Mouse (Mus musculus) midbrain, embryonic 16.5 days (tissue): ENCODE results near the gene Slc25a13. TPM values are rescaled to one million over a fixed set of nuclear protein-coding genes. Genes with fewer than 3 reads are reported as not detected.

Experiments
- ATAC-seq: fragments of 200-750 bp; cut with Nextera tagmentation; 2 replicates; pipeline ENCODE4 v1.8.0; 2017; ENCODE audit warnings: moderate TSS enrichment
- H3K27ac ChIP-seq: fragments of 300-500 bp; sonication (generic); 2 replicates; pipeline ENCODE4 v1.5.1; 2014; ENCODE audit warnings: mild to moderate bottlenecking, low read length, mixed read lengths
- H3K27me3 ChIP-seq: fragments of 300-500 bp; sonication (generic); 2 replicates; pipeline ENCODE4 v1.6.1; 2014; ENCODE audit warnings: low read depth, low read length, mixed read lengths; ENCODE audit not compliant: control insufficient read depth, insufficient read depth
- H3K36me3 ChIP-seq: fragments of 300-500 bp; sonication (generic); 2 replicates; pipeline ENCODE4 v1.6.1; 2014; ENCODE audit warnings: mild to moderate bottlenecking, low read length, moderate library complexity, mixed read lengths; ENCODE audit not compliant: control insufficient read depth, insufficient read depth
- H3K4me1 ChIP-seq: fragments of 300-500 bp; sonication (generic); 2 replicates; pipeline ENCODE4 v1.6.1; 2014; ENCODE audit warnings: mild to moderate bottlenecking, low read length, mixed read lengths; ENCODE audit not compliant: control insufficient read depth, insufficient read depth
- H3K4me2 ChIP-seq: fragments of 300-500 bp; sonication (generic); 2 replicates; pipeline ENCODE4 v1.6.1; 2014; ENCODE audit warnings: mild to moderate bottlenecking, low read length, mixed read lengths
- H3K4me3 ChIP-seq: fragments of 300-500 bp; sonication (generic); 2 replicates; pipeline ENCODE4 v1.5.1; 2014; ENCODE audit warnings: low read depth, mild to moderate bottlenecking, low read length, moderate library complexity, mixed read lengths
- H3K9ac ChIP-seq: fragments of 300-500 bp; sonication (generic); 2 replicates; pipeline ENCODE4 v1.6.1; 2014; ENCODE audit warnings: low read depth, low read length, mixed read lengths
- H3K9me3 ChIP-seq: fragments of 300-500 bp; sonication (generic); replicated peaks from 2 replicates; pipeline ENCODE4 v1.6.1; 2014; ENCODE audit warnings: mild to moderate bottlenecking, low read length, mixed read lengths; ENCODE audit not compliant: control insufficient read depth, poor library complexity, severe bottlenecking
- WGBS: fragments of 180-500 bp; shearing (Covaris S2); extraction: QIAGEN DNeasy Blood & Tissue Kit; methylation state at CpG from one replicate; pipeline ENCODE4 v1.1.7; 2014; 5-methylcytosine and 5-hydroxymethylcytosine counted together
- polyA plus RNA-seq: library from polyadenylated mRNA; unstranded; fragments of >200 nt; fragmentation: Nextera tagmentation; extraction: Ambion mirVana; gene quantifications from 2 replicates; pipeline ENCODE4 v1.2.1, GENCODE M21; 2015

Gene Slc25a13
- polyA plus RNA-seq, 1 experiment from 2014 or later: 3.8 TPM

DNA sequence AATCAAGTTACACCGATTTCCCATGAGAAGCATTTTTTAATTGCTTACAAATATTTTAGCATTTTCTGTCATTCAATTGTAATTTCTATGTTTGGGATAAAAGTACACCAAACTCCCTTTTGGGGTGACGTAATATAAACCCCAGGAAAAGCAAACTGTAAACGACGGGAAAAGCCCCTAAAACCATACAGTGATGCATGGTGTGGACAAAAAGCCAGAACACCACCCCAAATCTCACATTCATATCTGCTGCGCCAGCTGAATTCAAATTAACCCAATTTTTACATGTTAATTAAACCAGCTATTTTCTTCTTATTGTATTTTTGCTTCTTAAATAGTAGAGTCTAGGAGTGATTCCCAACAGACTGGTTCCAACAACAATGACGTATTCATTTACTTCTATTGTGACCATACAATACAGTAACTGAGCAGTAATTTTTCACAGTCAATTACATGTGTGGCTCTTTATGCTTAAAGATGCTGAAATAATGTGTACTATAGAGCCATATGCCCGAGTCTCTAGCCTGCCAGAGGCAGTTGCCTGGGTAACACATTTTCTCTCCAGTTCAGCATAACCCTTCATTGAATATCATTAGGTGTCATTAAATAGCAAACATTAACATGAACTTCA is 53.9 kb downstream of the Slc25a13 start:
- Histone ChIP-seq H3K27ac (no peak overlapping the region), H3K36me3 (no peaks in the 10 kb centered on the region), H3K4me1 (peaks cover 16% of the 10 kb centered on the region), H3K9me3 (no peaks in the 10 kb centered on the region), H3K4me2 (no peak overlapping the region), H3K4me3 (no peak overlapping the region), H3K27me3 (peaks cover 3% of the 10 kb centered on the region; the same call in 1 of the 2 replicates), H3K9ac (no peak overlapping the region)
- 27% methylated on average over 7 of the region's 7 CpGs for WGBS
- ATAC-seq: peak; percentile 81

- Histone ChIP-seq H3K4me1 (peaks cover 16% of the 10 kb centered on the region), H3K9ac (no peak overlapping the region), H3K36me3 (no peaks in the 10 kb centered on the region), H3K4me3 (no peak overlapping the region), H3K27me3 (peaks cover 3% of the 10 kb centered on the region; the same call in 1 of the 2 replicates), H3K4me2 (no peak overlapping the region), H3K9me3 (no peaks in the 10 kb centered on the region), H3K27ac (0 out of 2 replicates have a peak overlapping the region, but pooled peaks have one; percentile 33)
- no peak for ATAC-seq
- WGBS: 21% methylated on average over 6 of the region's 6 CpGs
Observed at GRCm38 (mm10) chr6:6162146-6162545, 54.8 kb downstream of the Slc25a13 start.

DNA sequence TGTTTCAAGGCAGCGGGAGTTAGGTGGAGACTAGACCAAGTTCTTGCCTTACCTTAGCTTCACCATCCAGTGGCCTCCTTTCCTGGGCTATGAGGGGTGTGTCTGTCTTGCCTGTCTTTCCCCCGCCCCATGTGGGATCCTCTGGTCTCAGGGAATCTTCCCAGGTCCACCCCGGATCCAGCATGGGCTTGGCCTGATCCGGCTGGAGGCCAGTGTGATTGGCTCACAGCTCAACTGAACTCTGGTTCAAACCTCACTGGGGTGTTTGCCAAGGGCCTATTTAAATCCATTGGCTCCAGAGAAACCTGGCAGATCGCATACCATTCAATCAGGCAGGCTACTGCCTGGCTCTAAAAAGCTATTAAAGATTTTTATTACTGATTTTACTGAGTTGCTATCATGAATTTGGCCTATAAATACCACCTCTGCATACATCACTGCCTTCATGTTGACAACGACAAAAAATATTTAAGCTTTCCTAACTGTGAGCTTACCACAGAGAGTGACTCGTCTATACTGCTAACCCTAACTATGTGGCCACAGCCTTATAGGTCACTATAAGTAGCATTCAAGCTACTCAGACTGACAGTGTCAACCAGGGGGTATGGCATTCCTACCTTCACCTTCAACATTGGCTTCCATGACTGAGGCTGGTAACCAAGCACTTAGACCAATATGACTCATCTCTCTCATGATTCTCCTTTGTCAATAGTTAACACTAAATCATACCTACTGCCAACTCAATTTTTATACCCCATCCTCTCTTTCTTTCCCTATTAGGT is 56.1 kb downstream of the Slc25a13 start:
- H3K36me3 ChIP-seq: no peaks in the 10 kb centered on the region
- no peak overlapping the region for H3K4me2 ChIP-seq
- no peak overlapping the region for H3K27ac ChIP-seq
- H3K4me3 ChIP-seq: no peak overlapping the region
- 89% methylated on average over 7 of the region's 7 CpGs for WGBS
- H3K27me3 ChIP-seq: peaks cover 3% of the 10 kb centered on the region; the same call in 1 of the 2 replicates
- H3K9ac ChIP-seq: no peak overlapping the region
- no peak for ATAC-seq
- no peaks in the 10 kb centered on the region for H3K9me3 ChIP-seq
- H3K4me1 ChIP-seq: peaks cover 16% of the 10 kb centered on the region

GRCm38 (mm10) chr6:6159221-6159859 is 57.6 kb downstream of the Slc25a13 start:
- no peaks in the 10 kb centered on the region for H3K9me3 ChIP-seq
- no peak overlapping the region for H3K27ac ChIP-seq
- no peak overlapping the region for H3K4me3 ChIP-seq
- H3K4me2 ChIP-seq: no peak overlapping the region
- no peak for ATAC-seq
- peaks cover 3% of the 10 kb centered on the region; the same call in 1 of the 2 replicates for H3K27me3 ChIP-seq
- H3K4me1 ChIP-seq: peaks cover 16% of the 10 kb centered on the region
- no peaks in the 10 kb centered on the region for H3K36me3 ChIP-seq
- H3K9ac ChIP-seq: no peak overlapping the region
- WGBS: 3% methylated on average over 7 of the region's 7 CpGs

DNA sequence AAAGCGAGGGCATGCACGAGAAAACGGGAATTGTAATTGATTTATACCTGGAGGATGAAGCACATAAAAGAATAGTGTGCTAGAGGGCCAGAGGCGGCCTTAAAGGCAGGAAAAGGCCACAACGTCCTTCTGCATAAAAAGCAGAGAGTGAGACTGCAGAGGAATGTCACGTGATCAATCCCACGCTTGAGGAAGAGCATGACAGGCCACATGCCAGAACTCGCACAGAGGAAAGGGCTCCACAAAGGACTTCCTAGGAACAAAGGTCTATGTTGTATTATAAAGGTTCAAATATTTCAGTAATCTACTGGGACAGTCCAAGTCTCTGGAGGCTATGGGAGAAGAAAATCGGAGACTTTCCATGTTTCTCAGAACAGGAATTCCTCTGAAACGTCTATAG is 63.5 kb downstream of the Slc25a13 start:
- H3K9me3 ChIP-seq: no peaks in the 10 kb centered on the region
- 72% methylated on average over 10 of the region's 10 CpGs for WGBS
- ATAC-seq: no peak

GRCm38 (mm10) chr6:6150811-6151210 is 66.2 kb downstream of the Slc25a13 start:
- Histone ChIP-seq H3K27ac (no peak overlapping the region), H3K4me1 (no peaks in the 10 kb centered on the region), H3K4me3 (no peak overlapping the region), H3K27me3 (no peaks in the 10 kb centered on the region), H3K9ac (no peak overlapping the region), H3K4me2 (no peak overlapping the region), H3K36me3 (no peaks in the 10 kb centered on the region), H3K9me3 (no peaks in the 10 kb centered on the region)
- WGBS: 98% methylated on average over 6 of the region's 6 CpGs
- no peak for ATAC-seq

More for the DNA sequence above, 63.5 kb downstream of the Slc25a13 start:
- no peaks in the 10 kb centered on the region for H3K36me3 ChIP-seq
- H3K9ac ChIP-seq: no peak overlapping the region
- no peak overlapping the region for H3K4me3 ChIP-seq
- no peaks in the 10 kb centered on the region for H3K27me3 ChIP-seq
- H3K27ac ChIP-seq: no peak overlapping the region
- H3K4me1 ChIP-seq: no peaks in the 10 kb centered on the region
- H3K4me2 ChIP-seq: no peak overlapping the region

- H3K4me3 ChIP-seq: no peak overlapping the region
- no peak overlapping the region for H3K9ac ChIP-seq
- no peak overlapping the region for H3K4me2 ChIP-seq
- no peaks in the 10 kb centered on the region for H3K4me1 ChIP-seq
- 73% methylated on average over 2 of the region's 2 CpGs for WGBS
- H3K27ac ChIP-seq: no peak overlapping the region
- H3K36me3 ChIP-seq: no peaks in the 10 kb centered on the region
- no peaks in the 10 kb centered on the region for H3K27me3 ChIP-seq
- ATAC-seq: no peak
- H3K9me3 ChIP-seq: no peaks in the 10 kb centered on the region
Observed at GRCm38 (mm10) chr6:6149751-6150150, 67.2 kb downstream of the Slc25a13 start.

DNA sequence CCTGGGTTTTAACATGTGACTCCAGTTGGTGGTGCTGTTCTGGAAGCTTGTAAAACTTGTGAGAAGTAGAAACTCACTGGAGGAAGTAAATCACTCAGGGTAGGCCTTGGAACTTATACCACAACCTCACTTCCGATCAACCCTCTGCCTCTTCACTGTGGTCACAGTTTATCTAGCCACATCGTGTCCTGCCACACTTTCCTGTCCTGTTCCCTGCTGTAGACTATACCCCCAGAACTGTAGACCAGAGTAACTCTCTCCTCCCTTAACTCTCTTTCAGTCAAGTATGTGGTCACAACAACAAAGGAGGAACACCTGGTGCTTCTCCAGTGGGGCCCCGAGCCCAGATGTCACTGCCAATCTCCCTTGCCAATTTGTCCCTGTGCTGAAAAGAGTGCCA is 67.6 kb downstream of the Slc25a13 start:
- ATAC-seq: no peak
- 87% methylated on average over 3 of the region's 3 CpGs for WGBS
- no peaks in the 10 kb centered on the region for H3K9me3 ChIP-seq
- no peak overlapping the region for H3K27ac ChIP-seq
- H3K4me3 ChIP-seq: no peak overlapping the region
- no peaks in the 10 kb centered on the region for H3K36me3 ChIP-seq
- H3K4me2 ChIP-seq: no peak overlapping the region
- no peaks in the 10 kb centered on the region for H3K27me3 ChIP-seq
- no peaks in the 10 kb centered on the region for H3K4me1 ChIP-seq
- no peak overlapping the region for H3K9ac ChIP-seq

GRCm38 (mm10) chr6:6145412-6145811 is 71.6 kb downstream of the Slc25a13 start:
- Histone ChIP-seq H3K9ac (no peak overlapping the region), H3K27ac (no peak overlapping the region), H3K9me3 (no peaks in the 10 kb centered on the region), H3K4me2 (no peak overlapping the region), H3K27me3 (no peaks in the 10 kb centered on the region), H3K36me3 (no peaks in the 10 kb centered on the region), H3K4me3 (no peak overlapping the region), H3K4me1 (no peaks in the 10 kb centered on the region)
- 79% methylated on average over 13 of the region's 13 CpGs for WGBS
- ATAC-seq: no peak
